Mouse (Mus musculus): ENCODE measurements around the gene Chdh. TPM values are rescaled to one million over a fixed set of nuclear protein-coding genes. Genes with fewer than 3 reads are reported as not detected.

Chdh gene
- polyA plus RNA-seq (2015; fragmentation: Nextera tagmentation; extraction: Ambion mirVana): 0.54 and 0.56 TPM in 2 replicates

DNA sequence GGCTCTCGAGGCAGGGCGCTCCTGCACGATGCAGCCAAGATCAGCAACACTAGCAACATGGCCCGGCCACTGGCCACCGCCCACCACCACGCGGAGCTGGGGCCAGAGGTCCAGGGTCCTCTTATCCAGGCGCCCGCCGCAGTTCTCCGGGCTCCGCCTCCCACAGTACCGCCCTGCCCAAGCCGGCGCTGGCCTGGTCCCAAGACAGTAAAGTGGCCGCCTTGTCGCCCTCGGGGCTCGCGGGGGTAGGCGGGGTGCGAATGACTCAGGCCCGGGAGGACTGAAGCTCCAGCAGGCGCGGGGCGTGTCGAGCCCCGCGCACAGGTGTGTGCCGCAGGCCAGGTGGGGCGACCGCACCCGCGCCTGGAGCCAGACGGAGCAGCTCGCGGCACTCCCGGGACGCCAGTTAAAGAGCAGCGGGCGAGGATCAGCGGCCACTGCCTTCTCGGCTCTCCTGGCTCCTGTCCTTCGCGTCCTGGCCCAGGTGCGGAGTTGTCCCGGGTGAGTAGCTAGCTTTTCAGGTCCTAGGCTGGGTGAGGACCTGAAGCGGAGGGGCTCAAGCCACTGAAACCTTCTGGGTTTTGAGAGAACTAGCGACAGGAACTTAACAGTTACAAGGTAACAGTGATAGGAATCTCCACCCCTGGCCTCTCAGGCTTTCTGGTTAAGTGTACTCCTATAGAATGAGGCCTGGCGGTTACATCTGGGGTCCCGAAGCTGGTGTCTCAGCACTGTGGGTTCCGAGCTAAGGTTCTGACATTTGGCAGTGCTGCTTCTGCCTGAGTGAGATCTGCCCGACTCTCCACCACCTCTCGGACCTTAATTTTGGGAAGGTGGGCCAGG lies at the start of gene Chdh, which contains the start of gene Il17rb:
TSS of gene Chdh (plus strand) at position 291 of the 843 bp plus-strand sequence.
TSS of gene Il17rb (minus strand) at position 164 of the 843 bp plus-strand sequence.

DNA sequence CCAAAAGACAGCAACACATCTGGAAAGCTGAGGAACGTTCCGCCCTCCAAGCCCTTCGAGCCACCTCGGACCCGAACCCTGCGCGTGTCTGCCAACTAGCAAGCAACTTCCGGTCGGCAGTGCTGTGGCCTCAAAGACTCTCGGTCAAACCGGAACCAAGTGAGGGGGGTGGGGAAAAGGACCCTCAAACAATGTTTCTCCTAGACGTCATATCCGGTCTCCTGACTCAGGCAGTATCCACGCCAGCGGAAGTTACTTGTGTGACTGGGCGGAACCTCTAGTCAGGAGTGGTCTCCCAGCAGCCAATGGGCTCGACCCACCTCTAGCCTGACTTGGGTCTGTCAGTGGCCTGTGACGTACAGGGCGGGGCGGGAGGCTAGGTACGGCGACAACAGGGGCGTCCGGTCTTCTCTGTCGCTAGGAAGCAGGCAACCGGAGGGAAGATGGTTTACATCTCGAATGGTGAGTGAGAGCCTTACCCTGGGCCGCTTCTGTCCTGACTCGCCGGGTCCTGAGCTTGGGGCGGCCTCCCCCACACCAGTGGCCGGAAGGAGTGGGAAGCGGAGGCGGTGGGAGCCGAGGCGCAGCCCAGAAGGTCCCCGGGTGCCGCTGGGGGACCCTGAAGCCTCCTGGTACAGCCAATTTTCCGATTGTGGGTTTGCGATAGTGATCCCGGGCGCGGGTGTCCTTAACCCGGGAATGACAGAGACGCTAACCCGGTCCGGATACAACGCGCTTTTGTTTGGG lies 40.6 kb upstream of the Chdh start, which contains the start of gene Selenok:
TSS of gene Selenok (plus strand) at position 234 of the 747 bp plus-strand sequence.

GRCm38 (mm10) chr14:29978254-29979204 lies 30.3 kb upstream of the Chdh start, which contains the start of gene Actr8:
TSS of gene Actr8 (plus strand) at chr14:29978337.

Small RNA genes lying within 50 kb of the gene (microRNA-seq; reads per million reads assigned to microRNA genes)
- gene Mir6947: not detected

Other genes starting within 250 kb of the Chdh start
- gene Selenok, start 40.7 kb upstream of the Chdh start, polyA plus RNA-seq (2015; fragmentation: Nextera tagmentation; extraction: Ambion mirVana): 407 and 458 TPM in 2 replicates
- 52.6 and 59.2 TPM in 2 replicates for gene Actr8, start 30.7 kb upstream of the Chdh start, polyA plus RNA-seq (2015; fragmentation: Nextera tagmentation; extraction: Ambion mirVana)
- gene Il17rb, start 127 bp upstream of the Chdh start, polyA plus RNA-seq (2015; fragmentation: Nextera tagmentation; extraction: Ambion mirVana): 1.4 and 2.1 TPM in 2 replicates